Mouse (Mus musculus) E14TG2a.4 (cell line): ENCODE data around the gene Gpr45.

ENCODE experiments used
- CTCF ChIP-seq: conservative IDR thresholded peaks from 2 replicates; pipeline ENCODE4 v1.5.1; 2014; ENCODE audit warnings: low read length
- NANOG ChIP-seq: IDR thresholded peaks from 2 replicates; pipeline ENCODE4 v1.6.1; 2014; ENCODE audit warnings: borderline replicate concordance, low read length, mixed read lengths

DNA sequence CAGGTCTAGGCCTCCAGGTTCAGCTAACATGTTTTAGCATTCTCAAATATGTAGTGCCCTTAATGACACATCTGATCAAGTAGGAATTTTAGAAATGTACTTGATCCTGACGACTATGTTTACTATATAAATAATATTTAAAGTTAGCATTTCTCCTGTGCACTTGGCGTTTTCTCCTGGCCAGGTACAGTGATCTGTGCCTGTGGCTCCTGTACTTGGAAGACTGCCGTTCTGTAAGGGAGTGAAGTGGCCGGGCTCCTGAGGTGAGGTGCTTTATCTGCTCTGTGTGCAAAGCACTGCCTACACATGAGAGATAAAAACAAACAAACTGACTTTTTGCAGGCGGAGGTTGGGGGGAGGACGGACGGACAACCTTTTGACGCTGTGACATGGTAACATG is 113.9 kb downstream of the Gpr45 start:
- no peak for TF ChIP-seq CTCF
- TF ChIP-seq NANOG: no peak
